Mouse (Mus musculus): ENCODE data around the gene Mut.

GRCm38 (mm10) chr17:40903345-40903744 is 31.1 kb upstream of the Mut start:
- TF ChIP-seq CEBPB (IDR thresholded peaks at IDR 0.05; ENCODE audit: low read depth) = no peak
- no peak for TF ChIP-seq CTCF (IDR thresholded peaks at IDR 0.05; ENCODE audit: control insufficient read depth, insufficient read depth, insufficient read length)
- no peak for TF ChIP-seq MAX (IDR thresholded peaks at IDR 0.05)
- TF ChIP-seq USF1 (IDR thresholded peaks at IDR 0.05; ENCODE audit: low read depth) = no peak
- no peak for TF ChIP-seq MYOG (IDR thresholded peaks at IDR 0.05; ENCODE audit: control insufficient read depth, extremely low read depth, insufficient read length)
- no peak for TF ChIP-seq MYOD1 (IDR thresholded peaks at IDR 0.05; ENCODE audit: control insufficient read depth, insufficient read length, low read depth)
- TF ChIP-seq FOSL1 (IDR thresholded peaks at IDR 0.05; ENCODE audit: insufficient read depth, low read length, poor library complexity, severe bottlenecking) = no peak

Measured in C2C12 (cell line).